Mouse (Mus musculus) stomach, postnatal 0 days (tissue): ENCODE measurements around the gene Foxf2. TPM values are rescaled to one million over a fixed set of nuclear protein-coding genes. Genes with fewer than 3 reads are reported as not detected.

ENCODE experiments used
- ATAC-seq: fragments of 200-750 bp; cut with Nextera tagmentation; 2 replicates; pipeline ENCODE4 v1.8.0; 2017; ENCODE audit not compliant: low FRiP score, low TSS enrichment
- DNase-seq: peaks from one replicate; pipeline ENCODE4 v3.0.0-alpha.2; 2016; ENCODE audit warnings: low spot score
- H3K27ac ChIP-seq: fragments of 300-500 bp; sonication (generic); replicated peaks from 2 replicates; pipeline ENCODE4 v1.5.1; 2014; ENCODE audit warnings: mild to moderate bottlenecking, control low read depth
- H3K27me3 ChIP-seq: fragments of 300-500 bp; sonication (generic); 2 replicates; pipeline ENCODE4 v1.6.1; 2014; ENCODE audit warnings: low read length; ENCODE audit not compliant: control insufficient read depth, insufficient read depth
- H3K36me3 ChIP-seq: fragments of 300-500 bp; sonication (generic); 2 replicates; pipeline ENCODE4 v1.6.1; 2014; ENCODE audit warnings: low read length, mixed read lengths; ENCODE audit not compliant: control insufficient read depth, insufficient read depth
- H3K4me1 ChIP-seq: fragments of 300-500 bp; sonication (generic); replicated peaks from 2 replicates; pipeline ENCODE4 v1.6.1; 2014; ENCODE audit warnings: antibody characterized with exemption; ENCODE audit not compliant: control insufficient read depth, insufficient read depth
- H3K4me2 ChIP-seq: fragments of 300-500 bp; sonication (generic); replicated peaks from 2 replicates; pipeline ENCODE4 v1.6.1; 2014; ENCODE audit warnings: low read depth, mild to moderate bottlenecking, control low read depth, moderate library complexity
- H3K4me3 ChIP-seq: fragments of 300-500 bp; sonication (generic); 2 replicates; pipeline ENCODE4 v1.5.1; 2014; ENCODE audit warnings: low read depth, low read length, control low read depth
- H3K9ac ChIP-seq: fragments of 300-500 bp; sonication (generic); 2 replicates; pipeline ENCODE4 v1.6.1; 2014; ENCODE audit warnings: mild to moderate bottlenecking, low read length, control low read depth, mixed read lengths
- H3K9me3 ChIP-seq: fragments of 300-500 bp; sonication (generic); 2 replicates; pipeline ENCODE4 v1.6.1; 2016; ENCODE audit warnings: low read length; ENCODE audit not compliant: control insufficient read depth
- CTCF ChIP-seq: IDR thresholded peaks from 2 replicates; pipeline ENCODE4 v1.5.1; 2016; ENCODE audit warnings: antibody characterized with exemption, low read depth, mild to moderate bottlenecking, moderate library complexity
- EP300 ChIP-seq: optimal IDR thresholded peaks from 2 replicates; pipeline ENCODE3; 2016; ENCODE audit warnings: antibody characterized with exemption
- WGBS: fragments of 180-500 bp; shearing (Covaris S2); extraction: QIAGEN DNeasy Blood & Tissue Kit; methylation state at CpG from one replicate; pipeline ENCODE4 v1.1.7; 2014; 5-methylcytosine and 5-hydroxymethylcytosine counted together
- polyA plus RNA-seq: library from polyadenylated mRNA; unstranded; fragments of >200 nt; fragmentation: Nextera tagmentation; extraction: Ambion mirVana; gene quantifications from 2 replicates; pipeline ENCODE4 v1.2.1, GENCODE M21; 2015

Foxf2 gene
- polyA plus RNA-seq, 1 experiment from 2014 or later: 10.0 TPM

DNA sequence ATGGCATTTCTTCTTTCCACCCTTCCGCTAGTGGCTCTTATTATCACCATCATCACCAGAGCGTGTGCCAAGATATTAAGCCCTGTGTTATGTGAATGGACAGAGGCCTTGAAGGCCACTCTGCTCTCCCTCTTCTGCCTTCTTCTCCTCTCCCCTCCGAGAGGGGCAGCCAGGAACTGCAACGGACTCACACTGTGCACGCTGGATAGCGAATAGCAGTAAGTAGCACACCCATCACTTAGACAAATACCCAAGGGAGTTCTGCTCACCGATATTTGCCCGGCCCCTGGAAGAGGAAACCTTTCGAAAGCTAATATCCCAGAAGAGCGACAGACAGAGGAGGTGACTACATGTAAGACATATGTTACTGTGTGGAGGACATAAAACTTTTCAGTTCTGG lies 4.9 kb downstream of the Foxf2 start:
- peak overlapping the region; percentile 75 for H3K4me2 ChIP-seq
- H3K36me3 ChIP-seq: no peaks in the 10 kb centered on the region
- peak overlapping the region; percentile 67; the same call in 1 of the 2 replicates for H3K4me3 ChIP-seq
- ATAC-seq (no peak), DNase-seq (no peak)
- TF ChIP-seq EP300 (no peak), CTCF (no peak)
- no peaks in the 10 kb centered on the region for H3K9me3 ChIP-seq
- 21% methylated on average over 10 of the region's 10 CpGs for WGBS
- peak overlapping the region; percentile 84 for H3K9ac ChIP-seq
- no peaks in the 10 kb centered on the region for H3K27me3 ChIP-seq
- H3K27ac ChIP-seq: 0 out of 2 replicates have a peak overlapping the region, but pooled peaks have one; percentile 13
- no peaks in the 10 kb centered on the region for H3K4me1 ChIP-seq

DNA sequence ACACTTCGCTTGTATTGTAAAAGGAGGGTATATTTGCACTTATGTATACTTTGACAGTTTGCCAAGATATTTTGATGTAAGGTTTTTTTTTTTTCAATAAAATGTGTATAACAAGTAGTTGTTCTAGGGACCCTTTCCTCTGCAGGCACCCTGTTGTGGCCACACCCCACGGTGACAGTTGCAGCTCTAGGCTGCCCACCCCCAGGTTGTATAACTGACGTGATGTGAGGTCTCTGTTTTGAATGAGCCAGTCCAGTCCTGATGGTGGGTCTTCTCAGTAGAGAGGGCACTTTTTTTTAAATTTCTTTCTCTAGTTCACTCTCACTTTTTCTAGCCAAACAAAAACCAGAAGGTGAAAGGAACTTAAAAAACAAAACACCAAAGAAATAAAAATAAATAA lies 5.7 kb downstream of the Foxf2 start:
- peak overlapping the region; percentile 6; the same call in 1 of the 2 replicates for H3K4me3 ChIP-seq
- no peaks in the 10 kb centered on the region for H3K27me3 ChIP-seq
- no peak overlapping the region for H3K9ac ChIP-seq
- no peak for DNase-seq
- H3K9me3 ChIP-seq: no peaks in the 10 kb centered on the region
- H3K4me2 ChIP-seq: no peak overlapping the region
- ATAC-seq: no peak
- TF ChIP-seq CTCF (no peak), EP300 (no peak)
- 35% methylated on average over 3 of the region's 3 CpGs for WGBS
- no peaks in the 10 kb centered on the region for H3K4me1 ChIP-seq
- H3K36me3 ChIP-seq: no peaks in the 10 kb centered on the region
- H3K27ac ChIP-seq: 0 out of 2 replicates have a peak overlapping the region, but pooled peaks have one; percentile 13

- Histone ChIP-seq H3K9ac (no peak overlapping the region), H3K9me3 (no peaks in the 10 kb centered on the region), H3K27me3 (no peaks in the 10 kb centered on the region), H3K4me1 (no peaks in the 10 kb centered on the region), H3K27ac (no peak overlapping the region), H3K4me2 (no peak overlapping the region), H3K36me3 (no peaks in the 10 kb centered on the region), H3K4me3 (no peak overlapping the region)
- TF ChIP-seq EP300: no peak
- peak; percentile 97 for TF ChIP-seq CTCF
- DNase-seq (peak; percentile 84), ATAC-seq (peak; percentile 72)
- WGBS: 2% methylated on average over 13 of the region's 13 CpGs
Measured at GRCm38 (mm10) chr13:31632450-31632849, 6.8 kb downstream of the Foxf2 start.

- Histone ChIP-seq H3K9ac (no peak overlapping the region), H3K36me3 (no peaks in the 10 kb centered on the region), H3K4me2 (no peak overlapping the region), H3K27me3 (no peaks in the 10 kb centered on the region), H3K4me1 (no peaks in the 10 kb centered on the region), H3K9me3 (no peaks in the 10 kb centered on the region), H3K4me3 (no peak overlapping the region), H3K27ac (no peak overlapping the region)
- DNase-seq: no peak
- no peak for ATAC-seq
- TF ChIP-seq EP300 (no peak), CTCF (no peak)
- 60% methylated on average over 4 of the region's 4 CpGs for WGBS
Measured at GRCm38 (mm10) chr13:31633259-31633658, 7.6 kb downstream of the Foxf2 start.

GRCm38 (mm10) chr13:31635546-31635945 lies 9.9 kb downstream of the Foxf2 start:
- Histone ChIP-seq H3K4me3 (no peak overlapping the region), H3K27ac (no peak overlapping the region), H3K36me3 (no peaks in the 10 kb centered on the region), H3K27me3 (no peaks in the 10 kb centered on the region), H3K4me1 (no peaks in the 10 kb centered on the region), H3K9ac (no peak overlapping the region), H3K9me3 (no peaks in the 10 kb centered on the region), H3K4me2 (no peak overlapping the region)
- ATAC-seq (no peak), DNase-seq (no peak)
- TF ChIP-seq CTCF (no peak), EP300 (no peak)
- WGBS: 61% methylated on average over 4 of the region's 4 CpGs

GRCm38 (mm10) chr13:31641517-31641916 lies 15.9 kb downstream of the Foxf2 start:
- Histone ChIP-seq H3K4me1 (no peaks in the 10 kb centered on the region), H3K27me3 (no peaks in the 10 kb centered on the region), H3K36me3 (no peaks in the 10 kb centered on the region), H3K4me3 (no peak overlapping the region), H3K9ac (no peak overlapping the region), H3K4me2 (no peak overlapping the region), H3K27ac (no peak overlapping the region), H3K9me3 (0 out of 2 replicates have a peak, but pooled peaks cover 3% of the 10 kb centered on the region)
- WGBS: 87% methylated on average over 5 of the region's 5 CpGs
- DNase-seq: no peak
- ATAC-seq: no peak
- TF ChIP-seq EP300 (no peak), CTCF (no peak)
